Mouse (Mus musculus) bone marrow macrophage, adult 2 months (primary cell): ENCODE measurements around the gene Slc22a20.

Source experiments
- CTCF ChIP-seq: IDR thresholded peaks from 2 replicates; pipeline ENCODE4 v1.5.1; 2012; ENCODE audit warnings: low read depth, mild to moderate bottlenecking, low read length, moderate library complexity
- POLR2A ChIP-seq: IDR thresholded peaks from 2 replicates; pipeline ENCODE4 v1.6.1; 2012; ENCODE audit warnings: mild to moderate bottlenecking, low read depth, low read length, borderline replicate concordance

- TF ChIP-seq CTCF (no peak), POLR2A (no peak)
Observed at GRCm38 (mm10) chr19:5965910-5966309, 20.0 kb downstream of the Slc22a20 start.
